Mouse (Mus musculus) frontal cortex, postnatal 25 days (tissue): ENCODE measurements at regions not wholly inside any gene's neighbourhood (a gene's known extent, or its start where the extent isn't known, plus 50 kb on each side); places are given as distances from the start of the nearest gene placed in this dataset.
A peak's percentile ranks its signal among the peaks of the same experiment; 100 is the strongest.

Source experiments
- DNase-seq, 2 experiments: peaks; one replicate each; pipeline ENCODE4 v3.0.0; 2022; ENCODE audit warnings: low spot score in 2 of 2

GRCm38 (mm10) chr15:96944741-96945140 lies 111.0 kb downstream of the Slc38a4 start:
- DNase-seq: no peak

- no peak for DNase-seq
Observed at GRCm38 (mm10) chr15:96942651-96943050, 113.1 kb downstream of the Slc38a4 start.

GRCm38 (mm10) chr15:96938406-96938805 lies 117.3 kb downstream of the Slc38a4 start:
- DNase-seq: no peak

GRCm38 (mm10) chr15:96937623-96938022 lies 118.1 kb downstream of the Slc38a4 start:
- no peak for DNase-seq

- peak; percentile 59 to 81 for DNase-seq
Observed at GRCm38 (mm10) chr15:96936705-96937346, 118.9 kb downstream of the Slc38a4 start.

GRCm38 (mm10) chr15:96936216-96936615 lies 119.5 kb downstream of the Slc38a4 start:
- DNase-seq: no peak

- DNase-seq: no peak
Observed at GRCm38 (mm10) chr15:96933451-96933850, 122.3 kb downstream of the Slc38a4 start.

GRCm38 (mm10) chr15:96930531-96930930 lies 125.2 kb downstream of the Slc38a4 start:
- DNase-seq: no peak

GRCm38 (mm10) chr15:96929788-96930187 lies 126.0 kb downstream of the Slc38a4 start:
- DNase-seq: no peak

- DNase-seq: no peak
Observed at GRCm38 (mm10) chr15:96928692-96929091, 127.1 kb downstream of the Slc38a4 start.

GRCm38 (mm10) chr15:96927674-96928073 lies 128.1 kb downstream of the Slc38a4 start:
- DNase-seq: no peak

- no peak for DNase-seq
Observed at GRCm38 (mm10) chr15:96926660-96927059, 129.1 kb downstream of the Slc38a4 start.

- DNase-seq: no peak
Observed at GRCm38 (mm10) chr15:96916586-96916985, 139.2 kb downstream of the Slc38a4 start.

GRCm38 (mm10) chr15:96915544-96915943 lies 140.2 kb downstream of the Slc38a4 start:
- no peak for DNase-seq

- DNase-seq: no peak
Observed at GRCm38 (mm10) chr15:96914988-96915387, 140.8 kb downstream of the Slc38a4 start.

- no peak for DNase-seq
Observed at GRCm38 (mm10) chr15:96905520-96905919, 150.2 kb downstream of the Slc38a4 start.

GRCm38 (mm10) chr15:96903461-96903860 lies 152.3 kb downstream of the Slc38a4 start:
- no peak for DNase-seq

GRCm38 (mm10) chr15:96902781-96903180 lies 153.0 kb downstream of the Slc38a4 start:
- no peak for DNase-seq

GRCm38 (mm10) chr15:96901616-96902015 lies 154.1 kb downstream of the Slc38a4 start:
- no peak for DNase-seq

GRCm38 (mm10) chr15:96898285-96898684 lies 157.5 kb downstream of the Slc38a4 start:
- no peak for DNase-seq

GRCm38 (mm10) chr15:96884901-96885300 lies 170.9 kb downstream of the Slc38a4 start:
- no peak for DNase-seq

GRCm38 (mm10) chr15:96883754-96884153 lies 172.0 kb downstream of the Slc38a4 start:
- DNase-seq: no peak

GRCm38 (mm10) chr15:96882211-96882610 lies 173.5 kb downstream of the Slc38a4 start:
- DNase-seq: no peak
